Mouse (Mus musculus) CH12.LX (cell line): ENCODE measurements around the gene Gp9.

Experiments
- CTCF ChIP-seq, 2 experiments: IDR thresholded peaks in 1 of 2; conservative IDR thresholded peaks in 1 of 2; 2 replicates each; pipeline ENCODE4 v1.5.1; 2011 to 2012; ENCODE audit warnings: low read depth in 2 of 2, low read length in 2 of 2, improper control_type of control experiment in 1 of 2, inconsistent platforms in 1 of 2, mild to moderate bottlenecking in 1 of 2, moderate library complexity in 1 of 2
- ELF1 ChIP-seq: IDR thresholded peaks from 2 replicates; pipeline ENCODE4 v1.6.1; 2014; ENCODE audit warnings: low read depth, mild to moderate bottlenecking, inconsistent platforms, low read length, improper control_type of control experiment
- JUND ChIP-seq: conservative IDR thresholded peaks from 2 replicates; pipeline ENCODE4 v1.6.1; 2011; ENCODE audit warnings: low read depth, low read length, improper control_type of control experiment
- MYC ChIP-seq: IDR thresholded peaks from 2 replicates; pipeline ENCODE4 v1.6.1; 2011; ENCODE audit warnings: low read depth, mild to moderate bottlenecking, improper control_type of control experiment, low read length
- POLR2A ChIP-seq: IDR thresholded peaks from 2 replicates; pipeline ENCODE4 v1.6.1; 2011; ENCODE audit warnings: low read depth, mild to moderate bottlenecking, improper control_type of control experiment, low read length
- UBTF ChIP-seq: IDR thresholded peaks from 2 replicates; pipeline ENCODE4 v1.6.1; 2012; ENCODE audit warnings: low read depth, mild to moderate bottlenecking, inconsistent platforms, low read length, improper control_type of control experiment, moderate library complexity
- ZC3H11A ChIP-seq: IDR thresholded peaks from 2 replicates; pipeline ENCODE4 v1.6.1; 2012; ENCODE audit warnings: low read depth, mild to moderate bottlenecking, inconsistent platforms, low read length, improper control_type of control experiment

DNA sequence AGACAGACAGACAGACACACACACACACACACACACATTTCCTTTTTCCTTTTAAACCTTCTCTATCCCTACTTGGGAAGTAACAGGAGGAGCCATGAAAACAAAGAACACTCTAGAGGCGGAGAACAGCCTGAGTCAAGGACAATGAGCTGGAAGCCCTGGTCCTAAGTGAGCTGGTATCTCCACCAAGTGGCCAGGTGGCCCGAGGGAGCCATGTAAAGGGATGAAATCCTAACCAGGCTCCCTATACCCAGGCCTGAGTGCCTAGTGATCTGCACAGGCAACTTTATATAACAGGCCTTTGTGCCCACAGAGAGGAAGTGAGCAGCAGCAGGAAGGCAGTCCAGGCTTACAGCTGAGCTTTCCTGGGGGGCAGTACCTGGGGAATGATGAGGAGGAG lies 29.0 kb downstream of the Gp9 start:
- TF ChIP-seq JUND (no peak), ELF1 (no peak), CTCF (conservative IDR thresholded peaks at IDR 0.05 in 1 of 2, IDR thresholded peaks at IDR 0.05 in 1 of 2; ENCODE audit: low read depth in 2 of 2, low read length in 2 of 2) (no peak), POLR2A (no peak), MYC (no peak), UBTF (no peak), ZC3H11A (no peak)
